ENCODE assay signal across 8 mouse cellular contexts in the genomic region with DNA sequence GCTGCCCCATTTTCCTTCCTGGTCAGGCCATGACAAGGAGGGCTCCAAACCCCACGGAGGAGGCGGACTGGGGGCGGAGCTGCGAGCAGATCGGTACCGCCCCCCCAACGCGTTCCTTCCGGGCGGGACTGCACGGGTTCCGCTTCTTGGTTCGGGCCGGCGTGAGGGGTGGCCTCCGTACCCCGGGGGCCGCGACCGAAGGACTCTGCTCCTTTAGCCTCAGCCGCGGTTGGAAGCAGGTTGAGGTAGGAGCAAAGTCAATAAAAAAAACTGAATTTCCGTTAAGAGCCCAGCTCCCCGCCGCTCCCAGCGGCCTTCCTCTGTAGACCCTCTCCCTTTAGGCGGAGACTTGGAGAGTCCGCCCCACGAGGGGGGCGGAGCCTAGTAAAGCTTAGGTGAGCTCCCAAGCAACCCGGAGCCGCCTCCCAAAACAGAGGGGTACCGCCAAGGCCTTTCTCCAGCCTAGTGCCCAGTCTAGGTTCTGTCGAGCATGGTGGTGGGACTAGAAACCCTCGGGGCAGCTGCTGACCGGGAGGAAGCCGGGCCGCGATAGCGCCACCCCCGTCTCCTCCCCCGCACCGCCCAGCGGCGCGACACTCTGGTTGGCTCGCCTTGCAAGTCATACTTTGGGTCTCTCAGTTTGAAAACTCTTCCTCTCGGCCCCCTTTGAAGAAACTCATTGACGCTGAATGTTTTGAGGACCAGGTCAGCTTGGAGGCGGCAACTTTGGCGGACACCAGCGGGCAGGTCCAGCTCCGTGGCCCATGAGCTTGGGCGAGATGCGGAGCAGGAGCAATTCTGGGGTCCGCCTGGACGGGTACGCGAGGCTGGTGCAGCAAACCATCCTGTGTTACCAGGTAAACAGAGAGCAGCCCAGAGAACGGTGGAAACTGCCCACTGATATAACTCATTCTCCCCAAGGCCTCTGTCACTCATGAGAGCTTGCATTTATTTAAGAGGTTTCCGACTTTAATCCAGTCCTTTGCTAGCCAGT. TPM values are rescaled to one million over a fixed set of nuclear protein-coding genes. Genes with fewer than 3 reads are reported as not detected.
DNase-seq lines count a peak whose midpoint lies in the region; ATAC-seq and TF ChIP-seq lines count a peak whose summit lies in the region.

A gene (plus strand): TSS at position 119 of the 994 bp plus-strand sequence.

- peak within 1 kb of the TSS; percentile 65 for H3K9ac ChIP-seq in forebrain, embryonic 13.5 days
- H3K9ac ChIP-seq in liver, postnatal 0 days (replicated peaks): peak within 1 kb of the TSS; percentile 76
- H3K9ac ChIP-seq in neural tube, embryonic 14.5 days (replicated peaks; ENCODE audit: low read depth, low read length): peak within 1 kb of the TSS; percentile 52

- H3K27me3 ChIP-seq in E14TG2a.4 (ENCODE audit: insufficient read depth, low read length): no peaks in the 10 kb centered on the region
- H3K27me3 ChIP-seq in forebrain, embryonic 13.5 days: no peaks in the 10 kb centered on the region
- no peaks in the 10 kb centered on the region for H3K27me3 ChIP-seq in liver, postnatal 0 days (ENCODE audit: insufficient read depth, low read length)
- H3K27me3 ChIP-seq in neural tube, embryonic 14.5 days (ENCODE audit: control insufficient read depth, insufficient read depth, low read length): no peaks in the 10 kb centered on the region

- intact Hi-C loops in heart, postnatal 10 days (cut with DNase I): no loop called here

- WGBS in forebrain, embryonic 13.5 days: 17% methylated on average over 53 of the region's 61 CpGs
- 15% methylated on average over 61 of the region's 61 CpGs for WGBS in large intestine, adult 2 months
- 17% methylated on average over 55 of the region's 61 CpGs for WGBS in liver, postnatal 0 days (ENCODE audit: insufficient replicate concordance)
- WGBS in neural tube, embryonic 14.5 days: 16% methylated on average over 51 of the region's 61 CpGs

- no peaks in the 10 kb centered on the region for H3K9me3 ChIP-seq in E14TG2a.4 (ENCODE audit: low read length)
- no peaks in the 10 kb centered on the region for H3K9me3 ChIP-seq in forebrain, embryonic 13.5 days (replicated peaks)
- no peaks in the 10 kb centered on the region for H3K9me3 ChIP-seq in liver, postnatal 0 days (ENCODE audit: low read length)
- H3K9me3 ChIP-seq in neural tube, embryonic 14.5 days (ENCODE audit: control insufficient read depth, low read length): no peaks in the 10 kb centered on the region

- H3K4me1 ChIP-seq in E14TG2a.4 (replicated peaks; ENCODE audit: low read depth, low read length): peaks cover 4% of the 10 kb centered on the region
- peaks cover 7% of the 10 kb centered on the region; the same call in 1 of the 2 replicates for H3K4me1 ChIP-seq in forebrain, embryonic 13.5 days
- peaks cover 3% of the 10 kb centered on the region for H3K4me1 ChIP-seq in liver, postnatal 0 days (ENCODE audit: insufficient read depth)
- 0 out of 2 replicates have a peak, but pooled peaks cover 4% of the 10 kb centered on the region for H3K4me1 ChIP-seq in neural tube, embryonic 14.5 days (ENCODE audit: control insufficient read depth, insufficient read depth, low read length)

- 0 out of 2 replicates have a peak, but pooled peaks have one; percentile 13 for TF ChIP-seq EP300 in liver, postnatal 0 days (IDR thresholded peaks at IDR 0.05; ENCODE audit: low read depth)

- TF ChIP-seq CTCF in E14TG2a.4 (conservative IDR thresholded peaks at IDR 0.05; ENCODE audit: low read length): no peak
- TF ChIP-seq CTCF in liver, postnatal 0 days (IDR thresholded peaks at IDR 0.05; ENCODE audit: low read depth): peak; percentile 13; the same call in 1 of the 2 replicates

- peak within 1 kb of the TSS; percentile 85 for H3K4me3 ChIP-seq in E14TG2a.4 (replicated peaks; ENCODE audit: low read length)
- H3K4me3 ChIP-seq in forebrain, embryonic 13.5 days: peak within 1 kb of the TSS; percentile 55
- H3K4me3 ChIP-seq in liver, postnatal 0 days (ENCODE audit: low read depth, low read length): peak within 1 kb of the TSS; percentile 71
- H3K4me3 ChIP-seq in neural tube, embryonic 14.5 days (ENCODE audit: low read depth, low read length): peak within 1 kb of the TSS; percentile 51

- no peaks in the 10 kb centered on the region for H3K36me3 ChIP-seq in E14TG2a.4 (ENCODE audit: insufficient read depth, low read length)
- H3K36me3 ChIP-seq in forebrain, embryonic 13.5 days (ENCODE audit: poor library complexity, severe bottlenecking): no peaks in the 10 kb centered on the region
- no peaks in the 10 kb centered on the region for H3K36me3 ChIP-seq in liver, postnatal 0 days (replicated peaks; ENCODE audit: insufficient read depth, low read length)
- H3K36me3 ChIP-seq in neural tube, embryonic 14.5 days (ENCODE audit: control insufficient read depth, insufficient read depth, low read length): no peaks in the 10 kb centered on the region

- peak; percentile 75 for DNase-seq in c-Kit-positive CD71-positive TER-119-positive erythroid progenitor cells, embryonic 14.5 days (ENCODE audit: low spot score)
- DNase-seq in heart, postnatal 10 days: peak; percentile 88 to 89
- peak; percentile 36 for DNase-seq in large intestine, adult 2 months (ENCODE audit: low read depth, low spot score)
- DNase-seq in liver, postnatal 0 days: peak; percentile 90
- DNase-seq in testis, postnatal 10 days (ENCODE audit: low spot score): peak; percentile 89

- peak within 1 kb of the TSS; percentile 65 for H3K27ac ChIP-seq in forebrain, embryonic 13.5 days
- peak within 1 kb of the TSS; percentile 88 for H3K27ac ChIP-seq in liver, postnatal 0 days (ENCODE audit: low read depth)
- H3K27ac ChIP-seq in neural tube, embryonic 14.5 days (ENCODE audit: low read depth, low read length): peak within 1 kb of the TSS; percentile 62

- peak within 1 kb of the TSS; percentile 64 for H3K4me2 ChIP-seq in forebrain, embryonic 13.5 days
- peak within 1 kb of the TSS; percentile 76 for H3K4me2 ChIP-seq in liver, postnatal 0 days (ENCODE audit: low read depth, low read length)
- peak within 1 kb of the TSS; percentile 58 for H3K4me2 ChIP-seq in neural tube, embryonic 14.5 days (ENCODE audit: low read depth, low read length)

- peak; percentile 98 for ATAC-seq in forebrain, embryonic 13.5 days
- ATAC-seq in liver, postnatal 0 days: peak; percentile 96
- ATAC-seq in neural tube, embryonic 14.5 days (ENCODE audit: low read depth): peak; percentile 99

RNA-seq across cellular contexts. Expression of the gene that starts here (rescaled TPM):
- polyA plus RNA-seq in forebrain, embryonic 13.5 days (2015; fragmentation: Nextera tagmentation; extraction: Ambion mirVana): 14.0 and 15.3 TPM in 2 replicates
- 10 to 100 TPM; 18.6 to 21.6 TPM for total RNA-seq in heart, postnatal 10 days (2021)
- 4.7 and 7.9 TPM in 2 replicates for polyA plus RNA-seq in large intestine, adult 2 months (2012; rRNA removed)
- 7.6 and 9.5 TPM in 2 replicates for polyA plus RNA-seq in liver, postnatal 0 days (2015; fragmentation: Nextera tagmentation; extraction: Ambion mirVana)
- polyA plus RNA-seq in neural tube, embryonic 14.5 days (2014; fragmentation: Nextera tagmentation; extraction: Ambion mirVana): 15.9 and 16.5 TPM in 2 replicates

Comparison
In these comparisons a context has a peak if more than half of its experiments do, and no peak if none do; other contexts are left out.
1. Peak in every context shown above with its lines: DNase-seq, ATAC-seq, H3K4me3 ChIP-seq and H3K27ac ChIP-seq.
2. DNase-seq: peak in every context shown above with its lines; median percentile 90 in liver, postnatal 0 days; 89 in testis, postnatal 10 days; 88 in heart, postnatal 10 days; 75 in c-Kit-positive CD71-positive TER-119-positive erythroid progenitor cells, embryonic 14.5 days; 36 in large intestine, adult 2 months.